Mouse (Mus musculus): ENCODE data around the gene Etnk2. TPM values are rescaled to one million over a fixed set of nuclear protein-coding genes. Genes with fewer than 3 reads are reported as not detected.

Gene Etnk2
- polyA plus RNA-seq, 1 experiment from 2014 or later: 4.4 TPM

DNA sequence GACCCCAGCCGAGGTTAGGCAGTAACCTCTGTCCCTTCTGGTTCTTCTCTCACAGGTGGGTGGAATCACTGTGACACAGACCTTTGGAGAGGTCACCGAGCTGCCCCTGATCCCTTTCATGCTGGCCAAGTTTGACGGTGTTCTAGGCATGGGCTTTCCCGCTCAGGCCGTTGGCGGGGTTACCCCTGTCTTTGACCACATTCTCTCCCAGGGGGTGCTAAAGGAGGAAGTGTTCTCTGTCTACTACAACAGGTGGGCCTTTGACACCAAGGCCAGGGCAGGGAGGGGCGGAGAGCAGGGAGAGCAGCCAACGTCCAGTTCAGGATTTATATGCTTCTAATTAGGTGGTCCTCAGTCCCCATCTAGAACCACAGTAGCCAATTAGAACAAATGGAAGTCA, 7.0 kb upstream of the Etnk2 start:
- no peaks in the 10 kb centered on the region for H3K9me3 ChIP-seq (replicated peaks; ENCODE audit: low read length)
- DNase-seq (ENCODE audit: low spot score) (no peak), ATAC-seq (replicated peaks; ENCODE audit: low FRiP score, low read depth) (no peak)
- H3K27me3 ChIP-seq (ENCODE audit: insufficient read depth, low read length): no peaks in the 10 kb centered on the region
- no peak overlapping the region for H3K4me3 ChIP-seq (replicated peaks; ENCODE audit: low read depth, low read length)
- H3K4me2 ChIP-seq (ENCODE audit: low read length): no peak overlapping the region
- H3K9ac ChIP-seq (ENCODE audit: low read depth, low read length): no peak overlapping the region
- no peak overlapping the region for H3K27ac ChIP-seq
- 0 out of 2 replicates have a peak, but pooled peaks cover 5% of the 10 kb centered on the region for H3K4me1 ChIP-seq (replicated peaks; ENCODE audit: insufficient read depth, low read length)
- no peaks in the 10 kb centered on the region for H3K36me3 ChIP-seq (ENCODE audit: insufficient read depth, low read length)
- 37% methylated on average over 8 of the region's 8 CpGs for WGBS
- no peak for TF ChIP-seq CTCF (IDR thresholded peaks at IDR 0.05; ENCODE audit: low read depth)

DNA sequence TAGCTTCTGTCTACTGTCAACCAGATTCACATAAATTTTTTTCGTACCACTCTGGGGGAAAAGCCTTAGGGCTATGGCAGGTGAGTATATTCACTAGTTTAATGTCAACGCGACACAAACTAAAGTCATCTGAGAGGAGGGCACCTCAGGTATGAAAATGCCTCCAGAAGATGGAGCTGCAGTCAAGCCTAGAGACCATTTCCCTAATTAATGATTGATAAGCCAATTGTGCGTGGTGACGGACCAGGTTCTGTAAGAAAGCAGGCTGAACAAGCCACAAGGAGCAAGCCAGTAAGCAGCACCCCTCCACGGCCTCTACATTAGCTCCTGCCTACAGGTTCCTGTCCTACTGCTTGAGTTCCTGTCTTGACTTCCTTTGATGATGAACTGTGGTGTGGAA, 2.4 kb upstream of the Etnk2 start:
- 84% methylated on average over 6 of the region's 6 CpGs for WGBS
- TF ChIP-seq CTCF (IDR thresholded peaks at IDR 0.05; ENCODE audit: low read depth): peak; percentile 17; the same call in 1 of the 2 replicates
- ATAC-seq (replicated peaks; ENCODE audit: low FRiP score, low read depth) (no peak), DNase-seq (ENCODE audit: low spot score) (no peak)
- no peak overlapping the region for H3K27ac ChIP-seq
- H3K4me3 ChIP-seq (replicated peaks; ENCODE audit: low read depth, low read length): no peak overlapping the region
- H3K9me3 ChIP-seq (replicated peaks; ENCODE audit: low read length): no peaks in the 10 kb centered on the region
- H3K4me2 ChIP-seq (ENCODE audit: low read length): no peak overlapping the region
- no peak overlapping the region for H3K9ac ChIP-seq (ENCODE audit: low read depth, low read length)
- peaks cover 5% of the 10 kb centered on the region; the same call in 1 of the 2 replicates for H3K4me1 ChIP-seq (replicated peaks; ENCODE audit: insufficient read depth, low read length)
- H3K36me3 ChIP-seq (ENCODE audit: insufficient read depth, low read length): no peaks in the 10 kb centered on the region
- no peaks in the 10 kb centered on the region for H3K27me3 ChIP-seq (ENCODE audit: insufficient read depth, low read length)

DNA sequence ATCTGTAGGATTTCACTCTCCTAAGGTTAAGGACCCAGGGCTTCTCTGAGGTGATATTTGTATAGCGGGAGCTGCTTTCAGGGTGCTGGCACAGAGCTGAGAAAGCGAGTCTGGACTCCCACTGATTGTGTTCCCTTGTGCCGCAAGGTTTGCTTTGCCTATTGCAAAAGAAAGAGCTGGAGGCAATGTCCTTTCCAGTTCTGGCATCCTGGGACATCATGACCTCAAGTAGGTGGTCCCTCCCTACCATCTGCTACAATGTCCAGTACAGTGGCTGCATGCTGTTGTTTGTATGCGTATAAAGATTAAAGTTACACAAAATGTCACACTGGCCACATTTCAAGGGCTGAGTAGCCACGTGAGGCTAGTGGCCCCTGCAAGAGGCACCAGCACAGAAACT, 1.3 kb upstream of the Etnk2 start:
- Histone ChIP-seq H3K4me2 (ENCODE audit: low read length) (no peak overlapping the region), H3K9ac (ENCODE audit: low read depth, low read length) (no peak overlapping the region), H3K4me3 (replicated peaks; ENCODE audit: low read depth, low read length) (no peak overlapping the region), H3K4me1 (replicated peaks; ENCODE audit: insufficient read depth, low read length) (no peaks in the 10 kb centered on the region; the same call in 1 of the 2 replicates), H3K27ac (no peak overlapping the region), H3K36me3 (ENCODE audit: insufficient read depth, low read length) (no peaks in the 10 kb centered on the region), H3K27me3 (ENCODE audit: insufficient read depth, low read length) (no peaks in the 10 kb centered on the region), H3K9me3 (replicated peaks; ENCODE audit: low read length) (no peaks in the 10 kb centered on the region)
- no peak for ATAC-seq (replicated peaks; ENCODE audit: low FRiP score, low read depth)
- 92% methylated on average over 5 of the region's 5 CpGs for WGBS
- DNase-seq (ENCODE audit: low spot score): no peak
- TF ChIP-seq CTCF (IDR thresholded peaks at IDR 0.05; ENCODE audit: low read depth): no peak

GRCm38 (mm10) chr1:133364022-133364630, 754 bp downstream of the Etnk2 start:
- H3K4me3 ChIP-seq (replicated peaks; ENCODE audit: low read depth, low read length): peak overlapping the region; percentile 50
- peaks cover 8% of the 10 kb centered on the region for H3K4me1 ChIP-seq (replicated peaks; ENCODE audit: insufficient read depth, low read length)
- H3K27ac ChIP-seq: no peak overlapping the region
- H3K9ac ChIP-seq (ENCODE audit: low read depth, low read length): peak overlapping the region; percentile 40
- ATAC-seq (replicated peaks; ENCODE audit: low FRiP score, low read depth) (no peak), DNase-seq (ENCODE audit: low spot score) (no peak)
- 6% methylated on average over 27 of the region's 27 CpGs for WGBS
- no peaks in the 10 kb centered on the region for H3K27me3 ChIP-seq (ENCODE audit: insufficient read depth, low read length)
- TF ChIP-seq CTCF (IDR thresholded peaks at IDR 0.05; ENCODE audit: low read depth): no peak
- H3K9me3 ChIP-seq (replicated peaks; ENCODE audit: low read length): no peaks in the 10 kb centered on the region
- H3K4me2 ChIP-seq (ENCODE audit: low read length): peak overlapping the region; percentile 84
- no peaks in the 10 kb centered on the region for H3K36me3 ChIP-seq (ENCODE audit: insufficient read depth, low read length)

DNA sequence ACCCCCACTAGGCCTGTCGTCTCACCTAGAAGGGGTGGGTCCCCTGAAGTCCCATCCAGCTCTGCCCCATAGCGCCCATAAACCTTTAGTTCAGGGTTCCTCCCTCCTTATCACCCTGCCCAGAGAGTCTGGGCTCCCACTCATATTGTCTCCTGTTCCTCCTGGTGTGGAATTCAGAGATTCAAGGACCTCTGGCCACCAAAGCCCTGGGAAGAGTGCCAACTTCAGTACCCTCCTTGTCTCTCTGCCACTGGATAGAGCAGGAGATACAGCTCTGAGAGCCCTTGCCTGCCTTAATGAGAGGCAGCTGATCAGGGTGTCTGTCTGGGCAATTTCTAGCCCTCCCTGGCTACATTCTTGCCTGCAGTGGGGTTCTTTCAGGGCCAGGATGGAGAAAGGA, 1.5 kb downstream of the Etnk2 start:
- H3K27ac ChIP-seq: no peak overlapping the region
- no peaks in the 10 kb centered on the region for H3K36me3 ChIP-seq (ENCODE audit: insufficient read depth, low read length)
- DNase-seq (ENCODE audit: low spot score) (no peak), ATAC-seq (replicated peaks; ENCODE audit: low FRiP score, low read depth) (no peak)
- H3K4me1 ChIP-seq (replicated peaks; ENCODE audit: insufficient read depth, low read length): peaks cover 8% of the 10 kb centered on the region
- no peak for TF ChIP-seq CTCF (IDR thresholded peaks at IDR 0.05; ENCODE audit: low read depth)
- 66% methylated on average over 2 of the region's 2 CpGs for WGBS
- no peaks in the 10 kb centered on the region for H3K27me3 ChIP-seq (ENCODE audit: insufficient read depth, low read length)
- H3K4me3 ChIP-seq (replicated peaks; ENCODE audit: low read depth, low read length): no peak overlapping the region
- no peak overlapping the region for H3K4me2 ChIP-seq (ENCODE audit: low read length)
- no peaks in the 10 kb centered on the region for H3K9me3 ChIP-seq (replicated peaks; ENCODE audit: low read length)
- no peak overlapping the region for H3K9ac ChIP-seq (ENCODE audit: low read depth, low read length)

GRCm38 (mm10) chr1:133366951-133367605, 3.7 kb downstream of the Etnk2 start:
- Histone ChIP-seq H3K36me3 (ENCODE audit: insufficient read depth, low read length) (no peaks in the 10 kb centered on the region), H3K9me3 (replicated peaks; ENCODE audit: low read length) (no peaks in the 10 kb centered on the region), H3K4me2 (ENCODE audit: low read length) (no peak overlapping the region), H3K27ac (no peak overlapping the region), H3K27me3 (ENCODE audit: insufficient read depth, low read length) (no peaks in the 10 kb centered on the region), H3K4me1 (replicated peaks; ENCODE audit: insufficient read depth, low read length) (peaks cover 8% of the 10 kb centered on the region), H3K4me3 (replicated peaks; ENCODE audit: low read depth, low read length) (no peak overlapping the region), H3K9ac (ENCODE audit: low read depth, low read length) (no peak overlapping the region)
- DNase-seq (ENCODE audit: low spot score) (no peak), ATAC-seq (replicated peaks; ENCODE audit: low FRiP score, low read depth) (no peak)
- WGBS: 40% methylated on average over 10 of the region's 10 CpGs
- TF ChIP-seq CTCF (IDR thresholded peaks at IDR 0.05; ENCODE audit: low read depth): no peak

All from kidney, postnatal 0 days (tissue).